Mouse (Mus musculus) cerebellum, adult 9-11 months (tissue): ENCODE results near the gene 5730507C01Rik.
"Not testable (repeated sequence)": the region's sequence is repeated elsewhere in the genome, so short reads cannot be mapped to it uniquely, and the experiment has no call there.

ENCODE experiments used
- DNase-seq: peaks from one replicate; pipeline ENCODE4 v3.0.0; 2022

The 5730507C01Rik gene

GRCm38 (mm10) chr12:18514171-18514570 lies at the start of gene 5730507C01Rik:
5730507C01Rik (plus strand) TSS chr12:18514510.
- no peak for DNase-seq

- DNase-seq: not testable (repeated sequence)
Observed at GRCm38 (mm10) chr12:18514616-18515015, 306 bp downstream of the 5730507C01Rik start.

DNA sequence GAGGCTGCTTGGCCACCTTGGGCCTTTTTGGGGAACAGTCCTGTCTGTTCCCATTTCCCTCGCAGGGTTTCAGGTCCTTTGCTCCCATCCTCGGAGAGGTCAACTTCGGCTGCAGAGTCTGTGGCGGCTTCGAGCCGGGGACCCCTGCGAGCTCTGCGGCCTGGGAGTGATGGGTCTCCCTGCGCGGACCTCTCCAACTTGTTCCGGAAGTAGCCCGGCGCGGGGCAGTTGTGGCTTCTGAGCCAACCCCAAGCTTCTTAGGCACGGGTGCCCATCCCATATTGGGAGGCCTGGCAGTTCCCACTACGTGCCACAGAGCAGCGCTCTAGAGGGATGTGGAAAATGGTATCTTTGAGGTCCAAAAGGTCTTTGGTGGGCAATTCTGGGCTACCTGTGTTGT lies 767 bp downstream of the 5730507C01Rik start:
- DNase-seq: not testable (repeated sequence)
